Mouse (Mus musculus) liver, embryonic 16.5 days (tissue): Measurements from ENCODE around the gene Kmt2d. TPM values are rescaled to one million over a fixed set of nuclear protein-coding genes. Genes with fewer than 3 reads are reported as not detected.

ENCODE experiments used
- ATAC-seq: fragments of 200-750 bp; cut with Nextera tagmentation; 2 replicates; pipeline ENCODE4 v1.8.0; 2017; ENCODE audit warnings: low read depth, mild to moderate bottlenecking, moderate number of reproducible peaks, moderate library complexity
- H3K27ac ChIP-seq: fragments of 300-500 bp; sonication (generic); 2 replicates; pipeline ENCODE4 v1.5.1; 2014; ENCODE audit warnings: mild to moderate bottlenecking, low read length
- H3K27me3 ChIP-seq: fragments of 300-500 bp; sonication (generic); 2 replicates; pipeline ENCODE4 v1.6.1; 2014; ENCODE audit warnings: low read depth, low read length, mixed read lengths; ENCODE audit not compliant: control insufficient read depth, insufficient read depth
- H3K36me3 ChIP-seq: fragments of 300-500 bp; sonication (generic); 2 replicates; pipeline ENCODE4 v1.6.1; 2014; ENCODE audit warnings: mild to moderate bottlenecking; ENCODE audit not compliant: control insufficient read depth, insufficient read depth
- H3K4me1 ChIP-seq: fragments of 300-500 bp; sonication (generic); 2 replicates; pipeline ENCODE4 v1.6.1; 2014; ENCODE audit warnings: low read depth, low read length, mixed read lengths; ENCODE audit not compliant: control insufficient read depth
- H3K4me2 ChIP-seq: fragments of 300-500 bp; sonication (generic); 2 replicates; pipeline ENCODE4 v1.6.1; 2014; ENCODE audit warnings: low read depth, low read length, mixed read lengths
- H3K4me3 ChIP-seq: fragments of 300-500 bp; sonication (generic); 2 replicates; pipeline ENCODE4 v1.5.1; 2014; ENCODE audit warnings: low read depth, mild to moderate bottlenecking, low read length
- H3K9ac ChIP-seq: fragments of 300-500 bp; sonication (generic); 2 replicates; pipeline ENCODE4 v1.6.1; 2014; ENCODE audit warnings: low read depth, low read length
- H3K9me3 ChIP-seq: fragments of 300-500 bp; sonication (generic); replicated peaks from 2 replicates; pipeline ENCODE4 v1.6.1; 2016; ENCODE audit warnings: low read length; ENCODE audit not compliant: control insufficient read depth
- WGBS: fragments of 180-500 bp; shearing (Covaris S2); extraction: QIAGEN DNeasy Blood & Tissue Kit; methylation state at CpG from one replicate; pipeline ENCODE4 v1.1.7; 2014; ENCODE audit not compliant: insufficient replicate concordance; 5-methylcytosine and 5-hydroxymethylcytosine counted together
- polyA plus RNA-seq: library from polyadenylated mRNA; unstranded; fragments of >200 nt; fragmentation: Nextera tagmentation; extraction: Ambion mirVana; gene quantifications from 2 replicates; pipeline ENCODE4 v1.2.1, GENCODE M21; 2015

Kmt2d gene
- polyA plus RNA-seq, 1 experiment from 2014 or later: 4.0 TPM

GRCm38 (mm10) chr15:98863451-98863958 is 7.5 kb downstream of the Kmt2d start:
- no peaks in the 10 kb centered on the region for H3K9me3 ChIP-seq

GRCm38 (mm10) chr15:98861701-98862410 is 9.1 kb downstream of the Kmt2d start:
- no peaks in the 10 kb centered on the region for H3K4me1 ChIP-seq
- no peak overlapping the region for H3K4me2 ChIP-seq
- WGBS: 89% methylated on average over 21 of the region's 21 CpGs
- no peak overlapping the region for H3K9ac ChIP-seq
- ATAC-seq: no peak
- no peaks in the 10 kb centered on the region for H3K9me3 ChIP-seq
- H3K27me3 ChIP-seq: no peaks in the 10 kb centered on the region
- H3K4me3 ChIP-seq: no peak overlapping the region
- peaks cover 93% of the 10 kb centered on the region for H3K36me3 ChIP-seq
- no peak overlapping the region for H3K27ac ChIP-seq

More at GRCm38 (mm10) chr15:98863451-98863958, 7.5 kb downstream of the Kmt2d start:
- no peak overlapping the region for H3K27ac ChIP-seq
- peaks cover 76% of the 10 kb centered on the region for H3K36me3 ChIP-seq
- ATAC-seq: no peak
- peaks cover 16% of the 10 kb centered on the region for H3K4me1 ChIP-seq
- WGBS: 81% methylated on average over 12 of the region's 12 CpGs
- H3K9ac ChIP-seq: no peak overlapping the region
- H3K27me3 ChIP-seq: no peaks in the 10 kb centered on the region
- H3K4me3 ChIP-seq: no peak overlapping the region
- H3K4me2 ChIP-seq: no peak overlapping the region

- H3K9ac ChIP-seq: no peak overlapping the region
- H3K4me3 ChIP-seq: no peak overlapping the region
- no peak overlapping the region for H3K27ac ChIP-seq
- 93% methylated on average over 18 of the region's 18 CpGs for WGBS
- no peak for ATAC-seq
- no peaks in the 10 kb centered on the region for H3K9me3 ChIP-seq
- H3K27me3 ChIP-seq: no peaks in the 10 kb centered on the region
- no peak overlapping the region for H3K4me2 ChIP-seq
- H3K36me3 ChIP-seq: peaks cover 94% of the 10 kb centered on the region
- H3K4me1 ChIP-seq: no peaks in the 10 kb centered on the region
Measured at GRCm38 (mm10) chr15:98860921-98861320, 10.1 kb downstream of the Kmt2d start.

GRCm38 (mm10) chr15:98859319-98860043 is 11.5 kb downstream of the Kmt2d start:
- no peak overlapping the region for H3K9ac ChIP-seq
- H3K27ac ChIP-seq: peak overlapping the region; percentile 47

GRCm38 (mm10) chr15:98854214-98854613 is 16.8 kb downstream of the Kmt2d start:
- 83% methylated on average over 16 of the region's 16 CpGs for WGBS

More at GRCm38 (mm10) chr15:98859319-98860043, 11.5 kb downstream of the Kmt2d start:
- peaks cover 93% of the 10 kb centered on the region for H3K36me3 ChIP-seq
- no peaks in the 10 kb centered on the region for H3K27me3 ChIP-seq
- ATAC-seq: peak; percentile 83
- WGBS: 80% methylated on average over 9 of the region's 9 CpGs
- H3K9me3 ChIP-seq: no peaks in the 10 kb centered on the region
- H3K4me3 ChIP-seq: no peak overlapping the region
- H3K4me1 ChIP-seq: no peaks in the 10 kb centered on the region
- no peak overlapping the region for H3K4me2 ChIP-seq

GRCm38 (mm10) chr15:98853161-98853937 is 17.7 kb downstream of the Kmt2d start:
- WGBS: 85% methylated on average over 28 of the region's 28 CpGs
- ATAC-seq: no peak
- Histone ChIP-seq H3K4me1 (no peaks in the 10 kb centered on the region), H3K27me3 (no peaks in the 10 kb centered on the region), H3K27ac (no peak overlapping the region), H3K9ac (no peak overlapping the region), H3K4me3 (no peak overlapping the region), H3K4me2 (no peak overlapping the region), H3K9me3 (no peaks in the 10 kb centered on the region), H3K36me3 (peaks cover 95% of the 10 kb centered on the region)

More at GRCm38 (mm10) chr15:98854214-98854613, 16.8 kb downstream of the Kmt2d start:
- Histone ChIP-seq H3K9ac (no peak overlapping the region), H3K27ac (no peak overlapping the region), H3K4me2 (no peak overlapping the region), H3K4me1 (no peaks in the 10 kb centered on the region), H3K4me3 (no peak overlapping the region), H3K27me3 (no peaks in the 10 kb centered on the region), H3K36me3 (peaks cover 93% of the 10 kb centered on the region), H3K9me3 (no peaks in the 10 kb centered on the region)
- ATAC-seq: no peak

- 86% methylated on average over 9 of the region's 9 CpGs for WGBS
- Histone ChIP-seq H3K4me1 (no peaks in the 10 kb centered on the region), H3K36me3 (peaks cover 95% of the 10 kb centered on the region), H3K27me3 (no peaks in the 10 kb centered on the region), H3K4me2 (no peak overlapping the region), H3K27ac (no peak overlapping the region), H3K4me3 (no peak overlapping the region), H3K9ac (no peak overlapping the region), H3K9me3 (no peaks in the 10 kb centered on the region)
- ATAC-seq: no peak
Measured at GRCm38 (mm10) chr15:98852733-98853132, 18.3 kb downstream of the Kmt2d start.

- no peak overlapping the region for H3K9ac ChIP-seq
- no peak overlapping the region for H3K4me2 ChIP-seq
- ATAC-seq: no peak
- H3K4me1 ChIP-seq: no peaks in the 10 kb centered on the region
- H3K27me3 ChIP-seq: no peaks in the 10 kb centered on the region
- no peak overlapping the region for H3K4me3 ChIP-seq
- WGBS: 88% methylated on average over 9 of the region's 9 CpGs
- no peak overlapping the region for H3K27ac ChIP-seq
- no peaks in the 10 kb centered on the region for H3K9me3 ChIP-seq
- peaks cover 95% of the 10 kb centered on the region for H3K36me3 ChIP-seq
Measured at GRCm38 (mm10) chr15:98852071-98852470, 18.9 kb downstream of the Kmt2d start.
